Mouse (Mus musculus): ENCODE data around the gene Ceacam9. TPM values are rescaled to one million over a fixed set of nuclear protein-coding genes. Genes with fewer than 3 reads are reported as not detected.
"Not testable (repeated sequence)": the region's sequence is repeated elsewhere in the genome, so short reads cannot be mapped to it uniquely, and the experiment has no call there.

Gene Ceacam9
- polyA plus RNA-seq (2015; fragmentation: Nextera tagmentation; extraction: Ambion mirVana) = 0.14 TPM in 1 of 2 replicates, not detected in the other

DNA sequence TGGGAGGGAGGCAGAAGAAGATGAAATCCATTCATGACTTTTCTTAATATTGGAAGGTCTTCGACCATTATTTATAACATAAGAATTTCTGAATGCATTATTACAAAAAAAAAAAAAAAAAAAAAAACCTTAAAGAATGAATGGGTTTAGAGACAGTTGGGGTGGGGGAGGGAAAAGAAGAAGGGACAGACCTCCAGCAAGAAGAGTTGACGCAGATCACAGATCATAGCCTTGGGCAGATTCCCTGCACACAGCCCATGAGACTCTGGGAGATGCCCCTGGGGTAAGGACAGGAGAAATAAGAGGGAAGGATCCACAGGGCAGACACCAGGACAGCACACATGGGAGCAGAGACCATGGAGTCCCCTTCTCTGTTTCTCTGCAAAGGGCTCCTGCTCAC lies at the start of gene Ceacam9:
Gene Ceacam9, plus strand, starts transcription at position 301 of the 400 bp plus-strand sequence.
- H3K4me1 ChIP-seq (replicated peaks) = no peaks in the 10 kb centered on the region
- no peak within 1 kb of the TSS for H3K27ac ChIP-seq
- no peak within 1 kb of the TSS for H3K9ac ChIP-seq (replicated peaks)
- H3K9me3 ChIP-seq = no peaks in the 10 kb centered on the region
- no peaks in the 10 kb centered on the region for H3K36me3 ChIP-seq
- no peak for ATAC-seq
- no peak within 1 kb of the TSS for H3K4me3 ChIP-seq (replicated peaks)
- no peak within 1 kb of the TSS for H3K4me2 ChIP-seq (replicated peaks)
- no peaks in the 10 kb centered on the region for H3K27me3 ChIP-seq
- 80% methylated on average over 2 of the region's 2 CpGs for WGBS

DNA sequence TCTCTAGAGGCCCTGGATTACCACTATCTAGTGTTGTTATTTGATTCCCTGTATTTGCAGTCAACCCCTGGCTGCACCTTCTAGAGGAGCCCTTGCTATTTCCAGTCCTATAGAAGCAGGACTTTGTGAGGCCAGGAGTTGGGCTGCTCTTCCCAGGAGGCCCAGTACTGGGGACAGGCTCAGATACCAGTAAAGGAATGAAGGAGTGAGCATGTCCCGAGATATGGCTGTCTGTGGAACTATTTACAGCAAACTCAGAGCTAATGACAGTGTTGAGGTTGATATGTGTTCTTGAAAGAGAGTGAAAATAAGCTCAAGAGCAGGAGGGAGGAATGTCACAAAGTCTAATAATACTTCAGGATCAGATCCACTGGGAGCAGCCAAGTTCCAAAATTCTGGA lies 47.9 kb upstream of the Ceacam9 start:
- WGBS = 88% methylated on average over 1 of the region's 1 CpGs
- Histone ChIP-seq H3K9ac (replicated peaks) (no peak overlapping the region), H3K27ac (no peak overlapping the region), H3K4me1 (replicated peaks) (no peaks in the 10 kb centered on the region), H3K36me3 (no peaks in the 10 kb centered on the region), H3K4me2 (replicated peaks) (no peak overlapping the region), H3K4me3 (replicated peaks) (no peak overlapping the region), H3K27me3 (no peaks in the 10 kb centered on the region), H3K9me3 (no peaks in the 10 kb centered on the region)
- ATAC-seq = no peak

DNA sequence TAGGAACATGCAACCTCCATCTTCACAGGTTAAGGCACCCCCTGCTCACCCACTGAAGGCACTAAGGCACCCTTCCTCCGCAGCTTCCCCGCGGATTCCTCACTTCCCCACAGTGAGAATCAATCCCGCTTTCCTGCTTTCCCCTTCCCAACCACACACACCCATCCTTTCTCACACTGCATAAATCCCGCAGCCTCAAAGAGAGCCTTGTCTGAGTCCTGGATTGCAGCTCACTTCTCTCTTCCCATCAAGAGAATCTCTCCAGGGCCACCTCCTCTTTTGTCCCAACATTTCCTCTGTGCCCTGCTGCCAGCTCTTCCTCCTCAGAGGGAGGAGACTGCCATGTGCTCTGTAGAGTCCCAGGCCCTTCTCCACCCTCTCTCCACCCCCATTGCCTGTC lies 47.0 kb upstream of the Ceacam9 start:
- not testable (repeated sequence) for H3K27me3 ChIP-seq; H3K4me1 ChIP-seq (replicated peaks); H3K4me3 ChIP-seq (replicated peaks); ATAC-seq; H3K4me2 ChIP-seq (replicated peaks); H3K27ac ChIP-seq; H3K9me3 ChIP-seq; H3K9ac ChIP-seq (replicated peaks); H3K36me3 ChIP-seq
- WGBS = 43% methylated on average over 5 of the region's 5 CpGs

DNA sequence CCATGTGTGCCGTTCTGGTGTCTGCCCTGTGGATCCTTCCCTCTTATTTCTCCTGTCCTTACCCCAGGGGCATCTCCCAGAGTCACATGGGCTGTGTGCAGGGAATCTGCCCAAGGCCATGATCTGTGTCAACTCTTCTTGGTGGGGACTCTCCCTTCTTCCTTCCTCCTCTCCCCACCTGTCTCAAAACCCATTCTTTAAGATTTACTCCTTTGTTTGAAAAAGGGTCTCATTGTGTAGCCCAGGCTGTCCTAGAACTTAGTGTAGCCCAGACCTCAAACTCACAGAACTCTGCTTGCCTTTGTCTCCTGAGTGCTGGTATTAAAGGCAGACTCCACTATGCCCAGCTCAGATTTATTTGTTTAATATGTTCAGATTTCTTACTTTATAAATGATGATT lies 46.1 kb upstream of the Ceacam9 start, which contains the start of gene Ceacam15:
Gene Ceacam15, minus strand, starts transcription at position 101 of the 400 bp plus-strand sequence.
- 50% methylated on average over 1 of the region's 1 CpGs for WGBS
- no peaks in the 10 kb centered on the region for H3K27me3 ChIP-seq
- no peaks in the 10 kb centered on the region for H3K9me3 ChIP-seq
- no peaks in the 10 kb centered on the region for H3K4me1 ChIP-seq (replicated peaks)
- H3K4me3 ChIP-seq (replicated peaks) = no peak within 1 kb of the TSS
- no peak within 1 kb of the TSS for H3K9ac ChIP-seq (replicated peaks)
- ATAC-seq = no peak
- no peak within 1 kb of the TSS for H3K27ac ChIP-seq
- no peaks in the 10 kb centered on the region for H3K36me3 ChIP-seq
- H3K4me2 ChIP-seq (replicated peaks) = no peak within 1 kb of the TSS

DNA sequence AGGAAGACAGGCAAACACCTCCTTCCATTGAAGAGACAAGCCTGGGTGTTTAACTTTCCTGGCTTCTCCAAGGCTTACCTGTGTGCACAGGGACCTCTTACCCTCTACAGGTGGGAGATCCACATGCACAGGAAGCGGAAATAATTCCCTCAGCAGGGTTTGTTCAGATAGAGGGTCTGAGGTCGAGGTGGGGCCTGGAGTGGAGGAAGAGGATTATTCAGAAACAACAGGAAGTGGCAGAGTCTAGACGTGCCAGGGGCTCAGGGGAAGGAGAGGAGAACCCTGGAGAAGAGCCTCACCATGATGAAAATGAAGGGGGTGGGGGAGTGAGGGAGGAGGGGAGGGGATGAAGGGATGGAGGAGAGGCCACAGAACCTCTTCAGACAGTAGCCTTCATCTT lies 41.5 kb upstream of the Ceacam9 start:
- not testable (repeated sequence) for H3K27me3 ChIP-seq; H3K4me3 ChIP-seq (replicated peaks); H3K4me2 ChIP-seq (replicated peaks); H3K36me3 ChIP-seq; H3K9ac ChIP-seq (replicated peaks); ATAC-seq; H3K4me1 ChIP-seq (replicated peaks); H3K9me3 ChIP-seq; H3K27ac ChIP-seq
- WGBS = 53% methylated on average over 3 of the region's 3 CpGs

DNA sequence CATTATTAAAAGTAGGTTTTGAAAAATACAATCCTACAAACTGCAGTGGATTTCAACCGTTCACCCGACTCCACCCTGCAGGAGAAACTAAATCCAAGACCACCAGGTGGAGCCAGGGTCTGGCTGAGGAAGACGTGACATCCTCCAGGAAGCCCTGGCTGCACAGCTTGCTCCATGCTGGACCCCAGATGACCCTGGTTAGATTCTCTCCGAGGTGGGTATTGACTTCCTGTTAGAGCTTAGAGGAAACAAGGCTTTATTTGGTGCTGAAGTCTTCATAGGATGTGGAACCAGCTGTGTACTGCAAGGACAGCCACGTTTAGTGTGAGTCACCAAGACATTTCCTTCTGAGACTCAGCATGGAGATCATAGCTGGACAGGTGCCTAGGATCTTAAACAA lies 32.5 kb upstream of the Ceacam9 start:
- no peak overlapping the region for H3K27ac ChIP-seq
- ATAC-seq = no peak
- H3K4me1 ChIP-seq (replicated peaks) = no peaks in the 10 kb centered on the region
- H3K9me3 ChIP-seq = no peaks in the 10 kb centered on the region
- no peak overlapping the region for H3K4me3 ChIP-seq (replicated peaks)
- H3K36me3 ChIP-seq = no peaks in the 10 kb centered on the region
- WGBS = 81% methylated on average over 5 of the region's 5 CpGs
- H3K9ac ChIP-seq (replicated peaks) = no peak overlapping the region
- H3K27me3 ChIP-seq = no peaks in the 10 kb centered on the region
- no peak overlapping the region for H3K4me2 ChIP-seq (replicated peaks)

DNA sequence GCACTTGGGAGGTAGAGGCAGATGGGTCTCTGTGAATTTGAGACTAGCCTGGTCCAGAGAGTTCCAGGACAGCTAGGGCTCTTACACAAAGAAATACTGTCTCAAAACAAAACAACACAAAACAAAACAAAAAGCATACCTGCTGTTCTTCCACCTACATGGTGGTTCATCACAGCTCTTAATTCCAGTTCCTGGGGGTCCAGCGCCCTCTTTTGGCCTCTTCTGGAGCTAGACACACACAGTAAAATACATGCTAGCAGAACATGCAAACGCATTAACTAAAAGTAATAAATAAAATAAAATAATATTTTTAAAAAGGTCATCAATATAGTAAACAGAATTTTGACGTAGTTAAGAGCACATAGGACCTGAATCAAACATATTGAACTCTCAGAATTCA lies 26.7 kb upstream of the Ceacam9 start:
- Histone ChIP-seq H3K4me2 (replicated peaks) (no peak overlapping the region), H3K36me3 (no peaks in the 10 kb centered on the region), H3K27me3 (no peaks in the 10 kb centered on the region), H3K4me3 (replicated peaks) (no peak overlapping the region), H3K9ac (replicated peaks) (no peak overlapping the region), H3K4me1 (replicated peaks) (no peaks in the 10 kb centered on the region), H3K27ac (no peak overlapping the region), H3K9me3 (no peaks in the 10 kb centered on the region)
- 33% methylated on average over 3 of the region's 3 CpGs for WGBS
- no peak for ATAC-seq

DNA sequence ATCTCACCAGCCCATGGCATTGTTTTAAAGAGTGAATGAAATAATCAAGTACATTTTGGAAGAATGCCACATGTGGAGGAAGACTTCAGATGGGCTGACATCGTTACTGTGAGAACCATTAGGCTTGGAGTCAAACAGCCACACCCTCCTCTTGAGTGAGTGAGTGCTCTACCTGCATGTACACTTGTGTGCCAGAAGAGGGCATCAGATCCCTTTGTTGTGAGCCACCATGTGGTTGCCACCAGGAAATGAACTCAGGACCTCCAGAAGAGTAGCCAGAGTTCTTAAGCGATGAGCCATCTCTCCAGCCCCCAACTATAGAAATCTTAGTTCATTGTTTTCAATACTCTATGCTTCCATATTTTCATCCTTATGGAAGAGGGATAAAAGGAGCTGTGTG lies 22.7 kb upstream of the Ceacam9 start:
- Histone ChIP-seq H3K27me3 (no peaks in the 10 kb centered on the region), H3K27ac (no peak overlapping the region), H3K9ac (replicated peaks) (no peak overlapping the region), H3K4me1 (replicated peaks) (no peaks in the 10 kb centered on the region), H3K36me3 (no peaks in the 10 kb centered on the region), H3K4me2 (replicated peaks) (no peak overlapping the region), H3K4me3 (replicated peaks) (no peak overlapping the region), H3K9me3 (no peaks in the 10 kb centered on the region)
- 56% methylated on average over 2 of the region's 2 CpGs for WGBS
- no peak for ATAC-seq

DNA sequence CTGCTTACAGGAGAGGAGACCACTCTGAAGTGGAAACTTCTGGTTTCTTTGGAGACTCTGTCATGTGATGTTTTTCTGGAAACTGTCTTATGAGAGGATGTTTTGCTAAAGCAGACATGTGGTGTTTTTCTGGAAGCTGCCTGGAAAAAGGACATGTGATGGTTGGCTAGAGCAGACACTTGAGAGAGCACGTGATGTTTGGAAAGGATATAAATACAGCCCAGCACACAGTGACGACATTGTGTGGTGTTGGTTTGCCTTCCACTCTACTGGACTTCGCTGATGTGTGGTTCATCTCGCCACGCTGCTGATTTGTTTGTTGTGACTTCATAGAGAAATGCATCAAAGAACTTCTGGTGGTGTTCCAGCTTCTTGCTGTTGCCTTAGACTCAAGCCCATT lies 21.1 kb upstream of the Ceacam9 start:
- H3K36me3 ChIP-seq = no peaks in the 10 kb centered on the region
- H3K27me3 ChIP-seq = no peaks in the 10 kb centered on the region
- no peak overlapping the region for H3K4me2 ChIP-seq (replicated peaks)
- WGBS = 86% methylated on average over 5 of the region's 5 CpGs
- no peak overlapping the region for H3K4me3 ChIP-seq (replicated peaks)
- no peaks in the 10 kb centered on the region for H3K9me3 ChIP-seq
- no peak overlapping the region for H3K27ac ChIP-seq
- H3K9ac ChIP-seq (replicated peaks) = no peak overlapping the region
- ATAC-seq = no peak
- H3K4me1 ChIP-seq (replicated peaks) = no peaks in the 10 kb centered on the region

DNA sequence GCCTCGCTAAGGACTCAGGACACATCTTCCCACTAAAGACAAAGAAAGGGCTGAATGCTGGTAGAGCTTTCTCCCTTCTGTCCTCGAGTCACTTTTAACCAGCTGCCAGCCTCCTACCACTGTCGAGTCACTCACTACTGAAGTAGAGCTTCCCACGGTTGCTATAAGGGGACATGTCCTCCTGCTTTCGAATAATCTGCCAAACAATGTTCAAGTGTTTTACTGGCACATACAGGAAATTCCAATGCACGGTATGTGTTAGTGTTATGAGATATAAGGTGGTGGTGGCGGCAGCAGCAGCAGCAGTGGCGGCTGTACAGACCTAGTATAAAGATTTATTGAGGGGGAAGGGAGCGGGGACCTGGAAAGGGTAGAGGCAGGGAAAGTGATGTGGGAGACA lies 15.3 kb upstream of the Ceacam9 start:
- ATAC-seq = no peak
- H3K4me1 ChIP-seq (replicated peaks) = no peaks in the 10 kb centered on the region
- H3K9ac ChIP-seq (replicated peaks) = no peak overlapping the region; the same call in 1 of the 2 replicates
- no peak overlapping the region for H3K4me2 ChIP-seq (replicated peaks)
- H3K27ac ChIP-seq = no peak overlapping the region
- 75% methylated on average over 9 of the region's 9 CpGs for WGBS
- H3K9me3 ChIP-seq = no peaks in the 10 kb centered on the region
- H3K27me3 ChIP-seq = no peaks in the 10 kb centered on the region
- H3K36me3 ChIP-seq = no peaks in the 10 kb centered on the region
- no peak overlapping the region for H3K4me3 ChIP-seq (replicated peaks)

DNA sequence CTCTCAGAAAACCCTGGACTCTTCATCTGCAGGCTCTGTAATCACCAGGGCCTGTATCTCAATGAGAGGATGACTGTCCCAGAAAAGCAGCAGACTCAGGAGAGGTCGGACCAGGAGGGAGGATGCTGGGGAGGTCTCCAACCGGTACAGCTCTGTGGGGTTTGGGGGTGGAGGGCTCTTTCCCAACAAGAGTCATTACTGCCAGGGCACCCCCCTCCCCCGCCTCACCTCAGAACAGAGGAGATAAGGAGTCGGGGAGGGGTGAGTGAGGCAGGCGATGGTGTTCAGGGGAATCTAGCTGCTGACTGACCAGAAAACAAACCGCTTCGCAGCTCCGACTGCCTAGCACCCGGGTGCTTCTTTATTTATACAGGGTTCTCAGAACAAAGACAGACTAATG lies 13.5 kb upstream of the Ceacam9 start:
- H3K9ac ChIP-seq (replicated peaks) = no peak overlapping the region
- no peak overlapping the region for H3K4me3 ChIP-seq (replicated peaks)
- H3K27ac ChIP-seq = no peak overlapping the region
- WGBS = 27% methylated on average over 9 of the region's 9 CpGs
- H3K4me1 ChIP-seq (replicated peaks) = no peaks in the 10 kb centered on the region
- H3K36me3 ChIP-seq = no peaks in the 10 kb centered on the region
- no peaks in the 10 kb centered on the region for H3K9me3 ChIP-seq
- H3K27me3 ChIP-seq = no peaks in the 10 kb centered on the region
- no peak for ATAC-seq
- no peak overlapping the region for H3K4me2 ChIP-seq (replicated peaks)

DNA sequence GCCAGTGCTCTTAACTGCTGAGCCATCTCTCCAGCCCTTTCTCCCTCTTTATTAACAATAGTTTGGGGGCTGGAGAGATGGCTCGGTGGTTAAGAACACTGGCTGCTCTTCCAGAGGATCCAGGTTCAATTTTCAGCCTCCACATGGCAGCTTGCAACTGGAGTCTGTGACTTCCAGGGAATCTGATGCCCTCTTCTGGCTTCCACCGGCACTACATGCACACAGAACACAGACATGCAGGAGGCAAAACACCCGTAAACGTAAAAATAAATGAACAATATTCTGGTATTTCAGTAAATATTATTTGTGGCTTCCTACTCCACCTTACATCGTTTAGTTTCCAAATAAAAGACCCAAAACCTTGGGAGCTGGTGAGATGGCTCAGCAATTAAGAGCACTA lies 11.1 kb upstream of the Ceacam9 start:
- H3K9ac ChIP-seq (replicated peaks) = no peak overlapping the region
- ATAC-seq = no peak
- H3K27me3 ChIP-seq = no peaks in the 10 kb centered on the region
- H3K4me1 ChIP-seq (replicated peaks) = no peaks in the 10 kb centered on the region
- H3K4me3 ChIP-seq (replicated peaks) = no peak overlapping the region
- H3K27ac ChIP-seq = no peak overlapping the region
- no peaks in the 10 kb centered on the region for H3K36me3 ChIP-seq
- H3K4me2 ChIP-seq (replicated peaks) = no peak overlapping the region
- 78% methylated on average over 5 of the region's 5 CpGs for WGBS
- H3K9me3 ChIP-seq = no peaks in the 10 kb centered on the region

DNA sequence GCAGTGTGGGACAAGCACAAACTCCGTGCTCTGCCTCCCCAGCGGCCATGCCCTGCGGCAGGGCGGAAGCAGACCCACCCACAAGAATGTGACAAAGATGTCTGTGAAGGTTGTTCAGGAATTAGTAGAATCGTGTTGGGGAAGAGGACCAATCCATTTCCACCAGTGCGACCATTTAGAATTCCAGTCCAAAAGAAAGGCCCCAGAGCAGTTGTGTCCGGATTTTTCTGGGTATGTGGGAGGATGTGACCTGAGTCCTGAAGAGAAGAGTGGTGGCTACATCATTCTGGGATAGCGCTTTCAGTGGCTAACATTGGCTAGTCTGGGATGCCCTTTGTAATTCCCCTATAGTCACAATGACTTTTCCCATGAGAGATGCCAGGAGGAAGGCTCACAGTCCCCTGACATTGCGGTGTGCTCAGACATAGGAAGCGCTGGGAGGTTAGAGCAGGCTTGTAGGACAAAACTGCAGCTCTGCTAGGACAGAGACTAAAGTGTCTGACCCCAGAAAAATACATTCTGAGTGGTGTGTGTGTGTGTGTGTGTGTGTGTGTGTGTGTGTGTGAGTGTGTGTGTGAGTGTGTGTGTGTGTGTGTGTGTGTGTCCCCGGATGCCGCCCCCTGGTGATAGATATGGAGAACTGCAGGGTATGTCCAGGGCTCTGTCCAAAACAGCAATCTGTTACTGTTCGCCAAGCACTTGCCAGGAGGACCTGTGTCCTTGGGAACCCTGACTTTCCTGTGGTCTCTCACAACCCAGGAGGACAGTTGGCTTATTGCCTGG lies 8.9 kb upstream of the Ceacam9 start:
- ATAC-seq = no peak
- 74% methylated on average over 13 of the region's 13 CpGs for WGBS
- no peak overlapping the region for H3K4me3 ChIP-seq (replicated peaks)
- H3K4me2 ChIP-seq (replicated peaks) = no peak overlapping the region
- H3K9me3 ChIP-seq = no peaks in the 10 kb centered on the region
- H3K4me1 ChIP-seq (replicated peaks) = no peaks in the 10 kb centered on the region
- no peaks in the 10 kb centered on the region for H3K36me3 ChIP-seq
- no peak overlapping the region for H3K27ac ChIP-seq
- no peaks in the 10 kb centered on the region for H3K27me3 ChIP-seq
- no peak overlapping the region for H3K9ac ChIP-seq (replicated peaks)

Data from midbrain, embryonic 13.5 days (tissue).